Mouse (Mus musculus) lung, adult 2 months (tissue): ENCODE results near the gene Foxn3. TPM values are rescaled to one million over a fixed set of nuclear protein-coding genes. Genes with fewer than 3 reads are reported as not detected.
A peak's percentile ranks its signal among the peaks of the same experiment; 100 is the strongest.

Experiments
- DNase-seq: peaks from one replicate; pipeline ENCODE4 v3.0.0; 2022
- H3K4me1 ChIP-seq: fragments of 200-500 bp; 2 replicates; pipeline ENCODE4 v1.6.1; 2011; ENCODE audit warnings: low read length; ENCODE audit not compliant: control insufficient read depth, insufficient read depth
- H3K4me3 ChIP-seq: fragments of 200-500 bp; replicated peaks from 2 replicates; pipeline ENCODE3; 2011; ENCODE audit warnings: low read depth, mild to moderate bottlenecking, control low read depth, low read length; ENCODE audit errors: extremely low read depth
- CTCF ChIP-seq: fragments of 200-500 bp; IDR thresholded peaks from 2 replicates; pipeline ENCODE4 v1.5.1; 2011; ENCODE audit warnings: mild to moderate bottlenecking, low read length, control low read depth; ENCODE audit not compliant: insufficient read depth
- POLR2A ChIP-seq: fragments of 200-500 bp; IDR thresholded peaks from 2 replicates; pipeline ENCODE4 v1.6.1; 2011; ENCODE audit warnings: low read depth, mild to moderate bottlenecking, control low read depth, low read length, borderline replicate concordance; ENCODE audit errors: extremely low read depth
- WGBS: fragments of 180-500 bp; shearing (Covaris S2); methylation state at CpG from one replicate; pipeline ENCODE4 v1.1.7; 2018; 5-methylcytosine and 5-hydroxymethylcytosine counted together
- polyA plus RNA-seq: library from polyadenylated mRNA; depleted of rRNA; stranded (reverse); fragments of >200 nt; gene quantifications from 2 replicates; pipeline ENCODE4 v1.2.3, GENCODE M21; 2012

The Foxn3 gene
- polyA plus RNA-seq, 1 experiment = 48.2 TPM

DNA sequence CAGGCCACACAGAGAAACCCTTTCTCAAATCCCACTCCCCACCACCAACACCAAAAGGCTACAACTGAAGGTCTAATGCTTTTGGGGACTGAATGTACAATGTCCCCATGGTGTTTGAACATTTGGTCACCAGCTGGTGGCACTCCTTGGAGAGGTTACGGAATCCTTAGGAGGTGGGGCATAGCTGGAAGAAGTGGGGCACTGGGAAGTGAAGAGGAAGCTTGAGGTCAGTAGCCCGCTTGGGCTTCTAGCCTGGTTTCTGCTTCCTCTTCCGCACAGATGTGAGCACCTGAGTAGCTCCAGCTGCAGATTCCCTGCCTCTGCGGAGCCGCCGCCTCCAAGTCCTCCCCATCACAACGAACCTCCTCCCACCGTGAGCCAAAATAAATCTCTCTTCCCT, 107.8 kb downstream of the Foxn3 start:
- DNase-seq = no peak
- TF ChIP-seq CTCF (no peak), POLR2A (no peak)
- H3K4me3 ChIP-seq = no peak overlapping the region
- H3K4me1 ChIP-seq = no peaks in the 10 kb centered on the region; the same call in 1 of the 2 replicates
- WGBS = 96% methylated on average over 8 of the region's 8 CpGs

- no peak overlapping the region for H3K4me3 ChIP-seq
- 80% methylated on average over 9 of the region's 9 CpGs for WGBS
- TF ChIP-seq POLR2A = no peak
- TF ChIP-seq CTCF = no peak
- H3K4me1 ChIP-seq = no peaks in the 10 kb centered on the region; the same call in 1 of the 2 replicates
- DNase-seq = no peak
Measured at GRCm38 (mm10) chr12:99454394-99454793, 109.0 kb downstream of the Foxn3 start.

- WGBS = 91% methylated on average over 4 of the region's 4 CpGs
- H3K4me1 ChIP-seq = no peaks in the 10 kb centered on the region; the same call in 1 of the 2 replicates
- no peak overlapping the region for H3K4me3 ChIP-seq
- DNase-seq = no peak
- TF ChIP-seq POLR2A = no peak
- TF ChIP-seq CTCF = no peak
Measured at GRCm38 (mm10) chr12:99453797-99454196, 109.6 kb downstream of the Foxn3 start.

DNA sequence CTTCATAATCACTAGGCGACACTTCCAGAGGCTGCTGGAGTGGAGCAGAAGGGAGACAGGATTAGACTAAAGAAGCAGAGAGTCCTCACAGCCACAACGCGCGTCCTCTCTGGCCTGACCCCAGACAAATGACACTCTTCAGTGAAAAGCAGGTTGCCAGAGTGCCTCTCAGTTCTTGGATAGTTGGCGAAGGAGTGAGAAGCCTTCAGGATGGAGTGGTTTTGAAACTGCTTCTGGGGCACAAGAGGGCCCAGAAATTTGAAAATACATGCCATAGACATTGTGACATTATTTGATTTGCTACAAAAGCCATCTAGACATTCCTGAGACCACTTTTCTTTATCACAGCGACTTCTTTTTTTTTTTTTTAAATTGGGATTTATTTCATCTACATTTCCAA, 113.3 kb downstream of the Foxn3 start:
- Histone ChIP-seq H3K4me1 (no peaks in the 10 kb centered on the region), H3K4me3 (no peak overlapping the region)
- DNase-seq = peak; percentile 51
- no peak for TF ChIP-seq CTCF
- TF ChIP-seq POLR2A = no peak
- 81% methylated on average over 6 of the region's 6 CpGs for WGBS

GRCm38 (mm10) chr12:99447791-99448190, 115.6 kb downstream of the Foxn3 start:
- no peak for DNase-seq
- H3K4me3 ChIP-seq = no peak overlapping the region
- TF ChIP-seq POLR2A (no peak), CTCF (no peak)
- WGBS = 85% methylated on average over 5 of the region's 5 CpGs
- no peaks in the 10 kb centered on the region for H3K4me1 ChIP-seq

DNA sequence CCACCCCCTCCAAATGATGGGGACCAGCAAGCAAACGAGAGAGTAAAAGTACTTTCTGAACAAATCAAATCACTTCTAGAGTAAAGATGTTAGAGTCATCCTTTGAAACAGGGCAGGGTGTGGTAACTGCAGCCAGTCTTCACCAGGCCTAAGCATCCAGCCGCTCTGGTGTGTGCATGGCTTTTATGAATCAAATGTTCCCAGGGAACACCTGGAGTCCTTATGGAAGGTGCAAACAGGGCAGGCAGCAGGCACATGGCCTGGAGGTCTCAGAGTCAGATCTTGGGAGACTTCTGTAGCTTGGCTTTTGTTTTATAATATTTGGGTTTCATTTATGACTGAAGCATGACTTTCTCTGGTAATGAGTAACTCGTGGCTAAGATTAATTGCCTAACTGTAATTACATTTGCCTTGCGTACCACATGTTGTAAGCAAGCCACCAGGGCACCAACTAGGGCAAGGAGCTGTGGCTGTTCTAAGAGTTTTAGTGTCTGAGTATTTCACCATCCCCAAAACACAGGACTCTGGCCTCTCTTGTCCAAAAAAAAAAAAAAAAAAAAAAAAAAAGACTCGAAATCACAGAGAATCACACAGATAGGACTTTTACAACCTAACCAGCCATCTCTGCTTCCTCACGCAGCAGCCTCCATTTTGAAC, 118.2 kb downstream of the Foxn3 start:
- DNase-seq = no peak

DNA sequence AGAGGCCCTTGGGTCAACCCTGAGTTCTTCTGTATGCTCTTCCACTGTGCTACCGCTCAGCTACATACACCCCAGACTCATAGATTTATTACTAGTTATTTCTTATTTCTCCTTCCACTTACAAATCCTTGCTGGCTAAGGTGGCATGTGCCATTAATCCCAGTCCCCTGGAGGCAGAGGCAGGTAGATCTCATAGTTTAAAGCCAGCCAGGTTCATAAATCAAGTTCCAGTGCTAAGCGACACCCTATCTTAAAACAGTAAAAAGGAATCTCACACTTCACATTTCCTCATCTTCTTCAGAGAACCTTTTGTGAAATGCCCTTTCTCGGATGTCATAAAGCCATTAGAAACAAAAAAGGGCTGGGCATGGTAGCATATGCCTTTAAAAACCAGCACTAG, 120.6 kb downstream of the Foxn3 start:
- WGBS = 96% methylated on average over 3 of the region's 3 CpGs
- H3K4me3 ChIP-seq = no peak overlapping the region
- H3K4me1 ChIP-seq = no peaks in the 10 kb centered on the region
- TF ChIP-seq CTCF = no peak
- TF ChIP-seq POLR2A = no peak
- DNase-seq = no peak

More for the DNA sequence above, 118.2 kb downstream of the Foxn3 start:
- WGBS = 84% methylated on average over 6 of the region's 6 CpGs
- no peaks in the 10 kb centered on the region for H3K4me1 ChIP-seq
- no peak for TF ChIP-seq POLR2A
- TF ChIP-seq CTCF = no peak
- H3K4me3 ChIP-seq = no peak overlapping the region

DNA sequence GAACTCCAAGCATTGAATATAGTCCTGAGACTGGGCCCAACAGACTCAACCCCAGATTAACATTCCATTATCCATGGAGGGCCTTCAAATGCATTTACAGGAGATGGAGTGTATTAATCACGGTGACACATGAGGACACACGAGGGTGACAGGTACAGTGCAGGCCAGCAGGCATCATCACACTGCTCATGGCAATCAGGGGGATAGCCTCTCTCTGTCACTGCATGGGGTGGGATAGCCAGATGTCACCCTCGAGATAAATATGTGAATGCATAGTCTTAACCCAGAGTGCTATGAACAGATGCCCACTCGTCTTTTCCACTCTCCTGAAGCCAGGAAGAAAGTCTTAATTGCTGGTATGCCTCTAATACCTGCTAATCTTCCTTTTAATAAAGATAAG, 122.4 kb downstream of the Foxn3 start:
- 81% methylated on average over 4 of the region's 4 CpGs for WGBS
- TF ChIP-seq POLR2A = no peak
- TF ChIP-seq CTCF = no peak
- Histone ChIP-seq H3K4me3 (no peak overlapping the region), H3K4me1 (no peaks in the 10 kb centered on the region)
- no peak for DNase-seq

DNA sequence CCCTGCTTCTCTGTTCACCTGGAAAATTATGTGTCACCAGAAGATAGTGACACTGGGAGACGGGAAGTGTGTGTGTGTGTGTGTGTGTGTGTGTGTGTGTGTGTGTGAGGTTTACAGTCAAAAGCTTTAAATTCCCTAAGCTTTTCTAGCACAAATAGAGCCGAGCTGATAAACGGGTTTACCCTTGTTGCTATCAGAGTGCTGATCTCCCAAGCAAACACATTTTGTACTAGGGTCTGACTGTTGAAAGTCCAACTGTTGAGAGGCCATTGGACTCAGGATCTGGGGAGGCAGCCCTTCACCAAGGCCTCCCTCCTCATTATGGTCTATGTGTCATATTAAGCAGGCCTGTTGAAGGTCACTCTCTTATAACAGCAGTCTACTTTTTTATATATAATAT, 123.4 kb downstream of the Foxn3 start:
- DNase-seq = no peak
- Histone ChIP-seq H3K4me3 (no peak overlapping the region), H3K4me1 (no peaks in the 10 kb centered on the region)
- TF ChIP-seq CTCF (no peak), POLR2A (no peak)
- 59% methylated on average over 3 of the region's 3 CpGs for WGBS

- WGBS = 80% methylated on average over 4 of the region's 4 CpGs
Measured at GRCm38 (mm10) chr12:99435189-99435588, 128.2 kb downstream of the Foxn3 start.

GRCm38 (mm10) chr12:99433402-99433801, 130.0 kb downstream of the Foxn3 start:
- Histone ChIP-seq H3K4me1 (no peaks in the 10 kb centered on the region), H3K4me3 (no peak overlapping the region)
- no peak for DNase-seq
- WGBS = 91% methylated on average over 5 of the region's 5 CpGs
- TF ChIP-seq POLR2A (no peak), CTCF (no peak)

More at GRCm38 (mm10) chr12:99435189-99435588, 128.2 kb downstream of the Foxn3 start:
- no peak for TF ChIP-seq POLR2A
- TF ChIP-seq CTCF = no peak
- Histone ChIP-seq H3K4me1 (no peaks in the 10 kb centered on the region), H3K4me3 (no peak overlapping the region)
- DNase-seq = no peak
